ENCODE assay signal across 7 mouse cellular contexts in genomic region chr13:105444238-105444894, GRCm38 (mm10). TPM values are rescaled to one million over a fixed set of nuclear protein-coding genes. Genes with fewer than 3 reads are reported as not detected.
DNase-seq lines count a peak whose midpoint lies in the region; ATAC-seq and TF ChIP-seq lines count a peak whose summit lies in the region.

No protein-coding gene starts in this region.

- no peak overlapping the region for H3K27ac ChIP-seq in ES-E14 (ENCODE audit: insufficient read depth, low read depth, low read length, poor library complexity, severe bottlenecking)
- no peak overlapping the region for H3K27ac ChIP-seq in embryonic facial prominence, embryonic 10.5 days (replicated peaks)
- 0 out of 2 replicates have a peak overlapping the region, but pooled peaks have one; percentile 11 for H3K27ac ChIP-seq in hindbrain, embryonic 15.5 days (replicated peaks)
- H3K27ac ChIP-seq in midbrain, embryonic 12.5 days (replicated peaks), result no peak overlapping the region
- no peak overlapping the region for H3K27ac ChIP-seq in liver, embryonic 12.5 days

- H3K4me1 ChIP-seq in ES-E14 (ENCODE audit: control insufficient read depth in 2 of 2, insufficient read depth in 2 of 2, low read length in 2 of 2, poor library complexity in 1 of 2), result peaks cover 0 to 6% of the 10 kb centered on the region in 2 experiments; a peak in 1 of 4 replicates
- H3K4me1 ChIP-seq in embryonic facial prominence, embryonic 10.5 days, result peaks cover 10% of the 10 kb centered on the region; the same call in 1 of the 2 replicates
- H3K4me1 ChIP-seq in hindbrain, embryonic 15.5 days (replicated peaks), result peaks cover 16% of the 10 kb centered on the region
- 0 out of 2 replicates have a peak, but pooled peaks cover 10% of the 10 kb centered on the region for H3K4me1 ChIP-seq in midbrain, embryonic 12.5 days
- H3K4me1 ChIP-seq in liver, embryonic 12.5 days, result no peaks in the 10 kb centered on the region

- peak overlapping the region; percentile 63 to 64 for H3K4me3 ChIP-seq in ES-E14 (ENCODE audit: insufficient read depth in 1 of 2, low read depth in 1 of 2, low read length in 2 of 2, poor library complexity in 1 of 2, severe bottlenecking in 1 of 2)
- peak overlapping the region; percentile 39 for H3K4me3 ChIP-seq in embryonic facial prominence, embryonic 10.5 days
- H3K4me3 ChIP-seq in hindbrain, embryonic 15.5 days, result peak overlapping the region; percentile 55
- H3K4me3 ChIP-seq in midbrain, embryonic 12.5 days, result peak overlapping the region; percentile 39
- no peak overlapping the region for H3K4me3 ChIP-seq in liver, embryonic 12.5 days

- H3K9ac ChIP-seq in ES-E14 (ENCODE audit: insufficient read depth, low read depth, low read length, poor library complexity, severe bottlenecking), result no peak overlapping the region
- peak overlapping the region; percentile 44 for H3K9ac ChIP-seq in hindbrain, embryonic 15.5 days
- no peak overlapping the region for H3K9ac ChIP-seq in midbrain, embryonic 12.5 days (replicated peaks)
- H3K9ac ChIP-seq in liver, embryonic 12.5 days, result no peak overlapping the region

- peaks cover 54% of the 10 kb centered on the region for H3K27me3 ChIP-seq in embryonic facial prominence, embryonic 10.5 days (replicated peaks; ENCODE audit: low read depth, poor library complexity, severe bottlenecking)
- peaks cover 33% of the 10 kb centered on the region for H3K27me3 ChIP-seq in hindbrain, embryonic 15.5 days
- H3K27me3 ChIP-seq in midbrain, embryonic 12.5 days, result peaks cover 42% of the 10 kb centered on the region
- H3K27me3 ChIP-seq in liver, embryonic 12.5 days (replicated peaks), result peaks cover 43% of the 10 kb centered on the region

- in situ Hi-C loops in ES-E14 (cut with MboI; ENCODE audit: low sequenced_read_pairs in 2 of 2, unreplicated experiment in 2 of 2), result loop anchor here in 1 of 2 experiments (25.0 kb wide), 1 partner anchor 1268 kb away; no protein-coding TSS in a partner anchor

- H3K4me2 ChIP-seq in hindbrain, embryonic 15.5 days, result peak overlapping the region; percentile 87
- peak overlapping the region; percentile 50 for H3K4me2 ChIP-seq in midbrain, embryonic 12.5 days (replicated peaks)
- H3K4me2 ChIP-seq in liver, embryonic 12.5 days, result no peak overlapping the region

- no peaks in the 10 kb centered on the region for H3K9me3 ChIP-seq in ES-E14 (ENCODE audit: control insufficient read depth, insufficient read depth, low read depth, low read length)
- H3K9me3 ChIP-seq in embryonic facial prominence, embryonic 10.5 days, result no peaks in the 10 kb centered on the region
- no peaks in the 10 kb centered on the region for H3K9me3 ChIP-seq in hindbrain, embryonic 15.5 days
- H3K9me3 ChIP-seq in midbrain, embryonic 12.5 days, result no peaks in the 10 kb centered on the region
- no peaks in the 10 kb centered on the region for H3K9me3 ChIP-seq in liver, embryonic 12.5 days (replicated peaks)

- under 1% methylated on average over 39 of the region's 39 CpGs for WGBS in embryonic facial prominence, embryonic 10.5 days
- under 1% methylated on average over 39 of the region's 39 CpGs for WGBS in hindbrain, embryonic 15.5 days
- WGBS in midbrain, embryonic 12.5 days, result under 1% methylated on average over 39 of the region's 39 CpGs
- 3% methylated on average over 39 of the region's 39 CpGs for WGBS in liver, embryonic 12.5 days (ENCODE audit: insufficient replicate concordance)

- ATAC-seq in hindbrain, embryonic 15.5 days (ENCODE audit: low FRiP score, low read depth), result peak; percentile 82
- peak; percentile 59 for ATAC-seq in midbrain, embryonic 12.5 days (ENCODE audit: low FRiP score, low read depth)
- no peak; the same call in 1 of the 2 replicates for ATAC-seq in liver, embryonic 12.5 days

- no peak for DNase-seq in ES-E14 (ENCODE audit: low read depth, low spot score)
- DNase-seq in embryonic facial prominence, embryonic 10.5 days (ENCODE audit: low spot score), result peak; percentile 12
- DNase-seq in c-Kit-positive CD71-positive TER-119-positive erythroid progenitor cells, embryonic 14.5 days (ENCODE audit: low spot score), result no peak
- DNase-seq in ovary, postnatal 36 days (ENCODE audit: low spot score), result no peak

- no peaks in the 10 kb centered on the region for H3K36me3 ChIP-seq in ES-E14 (ENCODE audit: control insufficient read depth, insufficient read depth, low read length, poor library complexity, severe bottlenecking)
- H3K36me3 ChIP-seq in embryonic facial prominence, embryonic 10.5 days (replicated peaks), result no peaks in the 10 kb centered on the region
- H3K36me3 ChIP-seq in hindbrain, embryonic 15.5 days, result no peaks in the 10 kb centered on the region
- H3K36me3 ChIP-seq in midbrain, embryonic 12.5 days, result no peaks in the 10 kb centered on the region
- no peaks in the 10 kb centered on the region for H3K36me3 ChIP-seq in liver, embryonic 12.5 days

TF ChIP-seq in ES-E14, 5 proteins besides CTCF, POLR2A, EP300 and RAD21:
- TF ChIP-seq ZNF384 (IDR thresholded peaks at IDR 0.05; ENCODE audit: low read depth, low read length) (no peak), HCFC1 (IDR thresholded peaks at IDR 0.05; ENCODE audit: borderline replicate concordance, insufficient read depth, low read length) (no peak), ZC3H11A (IDR thresholded peaks at IDR 0.05; ENCODE audit: borderline replicate concordance, low read depth, low read length) (no peak), CHD2 (IDR thresholded peaks at IDR 0.05; ENCODE audit: low read depth, low read length) (no peak), MAFK (IDR thresholded peaks at IDR 0.05; ENCODE audit: insufficient read depth, low read depth, low read length) (no peak)
TF ChIP-seq in ES-E14: peak in this region for 0.

RNA-seq across cellular contexts. Expression of gene Htr1a, which starts 0.9 kb away (rescaled TPM):
- total RNA-seq in ES-E14 (2012; rRNA removed), result not detected in 2 replicates
- 0.09 and 0.29 TPM in 2 replicates for polyA plus RNA-seq in embryonic facial prominence, embryonic 10.5 days (2016; fragmentation: Nextera tagmentation; extraction: Ambion mirVana)
- polyA plus RNA-seq in hindbrain, embryonic 15.5 days (2015; fragmentation: Nextera tagmentation; extraction: Ambion mirVana), result 4.1 and 4.8 TPM in 2 replicates
- 0.11 and 0.12 TPM in 2 replicates for polyA plus RNA-seq in midbrain, embryonic 12.5 days (2016; fragmentation: Nextera tagmentation; extraction: Ambion mirVana)
- polyA plus RNA-seq in liver, embryonic 12.5 days (2016; fragmentation: Nextera tagmentation; extraction: Ambion mirVana), result not detected in 2 replicates
